Mouse (Mus musculus): ENCODE results near the gene Kdm3a. TPM values are rescaled to one million over a fixed set of nuclear protein-coding genes. Genes with fewer than 3 reads are reported as not detected.

The Kdm3a gene
- 48.5 and 51.7 TPM in 2 replicates for polyA plus RNA-seq (2016; fragmentation: Nextera tagmentation; extraction: Ambion mirVana)

GRCm38 (mm10) chr6:71632829-71633662 is at the start of gene Kdm3a:
Gene Kdm3a (minus strand): TSS chr6:71632990.
- WGBS: under 1% methylated on average over 63 of the region's 63 CpGs
- H3K9me3 ChIP-seq (replicated peaks): no peaks in the 10 kb centered on the region
- peak within 1 kb of the TSS; percentile 98 for H3K27ac ChIP-seq (ENCODE audit: poor library complexity, severe bottlenecking)
- H3K9ac ChIP-seq: peak within 1 kb of the TSS; percentile 93
- peaks cover 15% of the 10 kb centered on the region for H3K4me1 ChIP-seq (replicated peaks)
- H3K36me3 ChIP-seq: peaks cover 15% of the 10 kb centered on the region
- peak within 1 kb of the TSS; percentile 92 for H3K4me2 ChIP-seq
- H3K4me3 ChIP-seq: peak within 1 kb of the TSS; percentile 79
- peaks cover 5% of the 10 kb centered on the region; the same call in 1 of the 2 replicates for H3K27me3 ChIP-seq (replicated peaks)
- peak; percentile 97 for ATAC-seq (ENCODE audit: insufficient number of reproducible peaks, low FRiP score)

- no peak for ATAC-seq (ENCODE audit: insufficient number of reproducible peaks, low FRiP score)
- H3K27me3 ChIP-seq (replicated peaks): no peaks in the 10 kb centered on the region
- no peaks in the 10 kb centered on the region for H3K36me3 ChIP-seq
- H3K4me3 ChIP-seq: no peak overlapping the region
- H3K4me1 ChIP-seq (replicated peaks): no peaks in the 10 kb centered on the region
- no peak overlapping the region for H3K9ac ChIP-seq
- no peak overlapping the region for H3K27ac ChIP-seq (ENCODE audit: poor library complexity, severe bottlenecking)
- H3K4me2 ChIP-seq: no peak overlapping the region
- no peaks in the 10 kb centered on the region for H3K9me3 ChIP-seq (replicated peaks)
- 57% methylated on average over 7 of the region's 7 CpGs for WGBS
Observed at GRCm38 (mm10) chr6:71678891-71679290, 46.1 kb upstream of the Kdm3a start.

DNA sequence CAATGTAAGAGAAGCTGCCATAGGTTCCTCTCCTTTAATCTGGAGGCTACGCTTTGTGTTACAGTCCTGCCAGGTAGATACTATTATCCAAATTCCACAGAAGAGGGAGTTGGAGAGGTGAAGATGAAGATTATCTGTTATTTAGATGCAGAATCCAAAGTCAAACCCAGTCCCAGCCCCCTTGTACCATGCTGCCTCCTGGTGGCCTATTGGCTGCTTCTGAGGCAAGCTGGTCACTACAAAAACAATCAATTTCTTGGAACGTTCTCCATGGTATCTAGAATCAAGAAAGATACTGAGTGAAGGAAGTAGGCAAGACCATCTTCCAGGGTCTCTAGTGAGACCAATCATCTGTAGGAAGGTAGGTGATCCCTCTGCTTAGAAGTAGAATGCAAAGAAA is 40.4 kb upstream of the Kdm3a start:
- no peak for ATAC-seq (ENCODE audit: insufficient number of reproducible peaks, low FRiP score)
- WGBS: 63% methylated on average over 2 of the region's 2 CpGs
- no peaks in the 10 kb centered on the region for H3K36me3 ChIP-seq
- H3K4me1 ChIP-seq (replicated peaks): no peaks in the 10 kb centered on the region
- H3K4me3 ChIP-seq: no peak overlapping the region
- H3K9ac ChIP-seq: no peak overlapping the region
- H3K9me3 ChIP-seq (replicated peaks): no peaks in the 10 kb centered on the region
- no peak overlapping the region for H3K27ac ChIP-seq (ENCODE audit: poor library complexity, severe bottlenecking)
- H3K4me2 ChIP-seq: no peak overlapping the region
- no peaks in the 10 kb centered on the region for H3K27me3 ChIP-seq (replicated peaks)

GRCm38 (mm10) chr6:71664511-71664910 is 31.7 kb upstream of the Kdm3a start:
- Histone ChIP-seq H3K27me3 (replicated peaks) (no peaks in the 10 kb centered on the region), H3K4me2 (no peak overlapping the region), H3K27ac (ENCODE audit: poor library complexity, severe bottlenecking) (no peak overlapping the region), H3K9ac (no peak overlapping the region), H3K9me3 (replicated peaks) (no peaks in the 10 kb centered on the region), H3K4me1 (replicated peaks) (peaks cover 8% of the 10 kb centered on the region), H3K4me3 (no peak overlapping the region), H3K36me3 (no peaks in the 10 kb centered on the region)
- no peak for ATAC-seq (ENCODE audit: insufficient number of reproducible peaks, low FRiP score)
- WGBS: 72% methylated on average over 1 of the region's 1 CpGs

DNA sequence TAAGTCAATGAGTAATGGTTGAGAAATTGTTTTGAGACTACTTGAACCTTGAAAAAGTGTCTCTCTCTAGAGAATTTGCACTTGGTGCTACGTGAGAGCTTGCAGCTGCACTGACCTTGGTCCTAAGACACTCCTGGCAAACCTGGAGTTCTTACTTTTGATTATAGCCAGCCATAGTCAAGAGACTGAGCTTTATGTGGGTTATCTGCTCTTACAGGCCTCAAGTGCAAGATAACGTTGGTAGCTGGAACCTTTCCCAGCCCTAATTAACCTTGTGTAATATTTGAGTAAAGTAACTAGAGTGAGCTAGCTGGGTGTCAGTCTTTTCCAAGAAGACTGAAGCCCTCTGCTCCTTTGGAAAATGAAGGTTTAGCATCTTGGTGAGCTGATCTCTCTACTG is 25.5 kb upstream of the Kdm3a start:
- ATAC-seq (ENCODE audit: insufficient number of reproducible peaks, low FRiP score): no peak
- Histone ChIP-seq H3K9me3 (replicated peaks) (no peaks in the 10 kb centered on the region), H3K36me3 (no peaks in the 10 kb centered on the region), H3K4me3 (no peak overlapping the region), H3K9ac (no peak overlapping the region), H3K4me1 (replicated peaks) (peaks cover 30% of the 10 kb centered on the region), H3K27me3 (replicated peaks) (no peaks in the 10 kb centered on the region), H3K27ac (ENCODE audit: poor library complexity, severe bottlenecking) (peak overlapping the region; percentile 59), H3K4me2 (no peak overlapping the region)
- 9% methylated on average over 2 of the region's 2 CpGs for WGBS

DNA sequence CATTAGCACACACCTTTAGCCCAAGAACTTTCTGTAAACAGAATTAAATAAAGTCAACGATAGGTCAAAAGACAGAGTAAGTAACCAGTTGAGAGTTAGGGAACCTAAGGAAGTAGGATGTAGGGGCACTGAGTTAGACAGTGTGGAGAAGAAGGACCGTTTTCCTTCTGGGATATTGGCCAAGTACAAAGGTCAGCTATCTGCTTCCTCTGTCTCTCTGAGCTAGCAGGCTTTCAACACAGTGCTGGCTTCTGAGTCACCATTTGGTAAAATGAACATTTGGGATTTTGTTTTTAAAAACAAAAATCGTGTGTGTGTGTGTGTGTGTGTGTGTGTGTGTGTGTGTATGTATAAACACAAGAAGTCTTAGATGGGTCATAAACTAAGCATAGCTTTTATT is 23.0 kb upstream of the Kdm3a start:
- H3K27ac ChIP-seq (ENCODE audit: poor library complexity, severe bottlenecking): no peak overlapping the region
- WGBS: 46% methylated on average over 3 of the region's 3 CpGs
- H3K36me3 ChIP-seq: no peaks in the 10 kb centered on the region
- peaks cover 24% of the 10 kb centered on the region for H3K4me1 ChIP-seq (replicated peaks)
- no peak overlapping the region for H3K4me2 ChIP-seq
- no peaks in the 10 kb centered on the region for H3K9me3 ChIP-seq (replicated peaks)
- ATAC-seq (ENCODE audit: insufficient number of reproducible peaks, low FRiP score): no peak
- no peak overlapping the region for H3K9ac ChIP-seq
- H3K27me3 ChIP-seq (replicated peaks): no peaks in the 10 kb centered on the region
- no peak overlapping the region for H3K4me3 ChIP-seq

DNA sequence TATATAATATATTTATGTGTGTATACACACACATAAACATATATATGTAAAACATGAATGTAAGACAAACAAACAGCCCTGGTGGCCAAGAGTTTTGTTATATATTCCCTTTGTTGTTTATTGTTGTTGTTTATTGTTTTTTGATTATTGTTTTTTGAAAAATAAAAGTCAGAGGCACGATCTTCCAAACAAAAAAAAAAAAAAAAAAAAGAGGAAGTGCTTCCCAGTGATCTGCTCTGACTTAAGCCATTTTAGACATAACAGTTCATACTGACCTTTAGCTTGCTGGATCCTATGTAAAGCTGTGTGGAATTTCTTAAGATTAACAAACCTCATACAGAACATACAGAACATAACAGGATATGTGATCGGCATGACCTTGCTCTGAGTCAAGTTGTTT is 19.1 kb upstream of the Kdm3a start:
- Histone ChIP-seq H3K4me2 (no peak overlapping the region), H3K27ac (ENCODE audit: poor library complexity, severe bottlenecking) (no peak overlapping the region), H3K4me3 (no peak overlapping the region), H3K9ac (no peak overlapping the region), H3K9me3 (replicated peaks) (no peaks in the 10 kb centered on the region), H3K27me3 (replicated peaks) (no peaks in the 10 kb centered on the region), H3K36me3 (no peaks in the 10 kb centered on the region), H3K4me1 (replicated peaks) (peaks cover 6% of the 10 kb centered on the region)
- ATAC-seq (ENCODE audit: insufficient number of reproducible peaks, low FRiP score): no peak
- 81% methylated on average over 2 of the region's 2 CpGs for WGBS

DNA sequence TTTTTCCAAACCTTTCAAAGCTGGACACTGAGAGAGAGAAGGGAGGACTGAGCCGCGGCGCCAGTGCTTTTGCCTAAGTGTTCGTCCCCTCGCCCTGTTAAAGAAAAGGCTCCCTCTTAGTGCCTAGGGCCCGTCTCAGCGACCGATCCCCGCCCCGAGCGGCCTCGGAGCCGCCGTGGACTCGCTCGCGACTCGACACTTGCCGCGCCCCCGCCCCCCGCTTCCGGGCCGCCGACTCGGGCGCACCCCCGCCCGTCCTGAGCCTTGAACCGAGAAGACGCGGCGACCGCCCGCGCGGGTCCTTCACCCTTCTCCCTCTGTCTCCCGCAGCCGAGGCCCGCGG is 333 bp downstream of the Kdm3a start:
- under 1% methylated on average over 41 of the region's 41 CpGs for WGBS

DNA sequence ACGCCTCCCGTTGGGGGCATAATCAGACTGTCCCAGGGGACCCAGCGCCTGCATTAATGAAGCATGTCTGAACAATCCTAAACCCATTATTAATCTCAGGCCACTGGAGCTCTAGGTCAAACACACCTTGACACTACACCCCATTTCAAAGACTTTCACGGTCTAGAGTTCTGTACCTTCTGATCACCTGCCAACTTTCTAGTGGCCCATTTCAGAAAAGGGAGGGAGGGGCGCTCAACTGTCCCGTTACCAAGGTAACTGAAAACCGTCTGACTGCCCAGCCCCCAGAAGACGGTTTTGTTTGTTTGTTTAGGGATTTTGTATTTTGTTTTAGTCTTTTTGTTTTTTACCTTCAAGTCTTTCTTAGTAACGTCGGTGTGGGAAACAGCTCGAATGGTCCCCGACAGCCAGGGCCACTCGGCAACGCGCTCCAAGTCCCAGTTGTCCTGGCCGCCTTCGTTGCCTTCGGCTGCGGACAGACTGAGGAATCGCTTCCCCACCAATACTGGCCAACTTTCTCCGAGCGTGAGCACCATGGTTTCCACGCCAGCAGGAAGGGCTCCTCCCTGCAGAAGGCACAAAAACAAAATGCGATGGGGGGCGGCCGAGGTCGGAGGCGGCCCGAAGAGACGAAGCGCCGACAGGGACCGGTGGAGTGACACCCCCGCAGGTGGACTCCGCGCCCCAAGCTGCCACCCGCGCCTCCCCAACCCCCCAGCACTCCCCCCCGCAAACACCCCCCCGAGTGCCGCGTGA is 906 bp downstream of the Kdm3a start:
- peak overlapping the region; percentile 79 for H3K4me3 ChIP-seq
- H3K4me1 ChIP-seq (replicated peaks): peaks cover 15% of the 10 kb centered on the region
- peak overlapping the region; percentile 92 for H3K4me2 ChIP-seq
- H3K9me3 ChIP-seq (replicated peaks): no peaks in the 10 kb centered on the region
- 0 out of 2 replicates have a peak, but pooled peaks have one; percentile 1 for ATAC-seq (ENCODE audit: insufficient number of reproducible peaks, low FRiP score)
- H3K36me3 ChIP-seq: peaks cover 20% of the 10 kb centered on the region
- peak overlapping the region; percentile 95 for H3K27ac ChIP-seq (ENCODE audit: poor library complexity, severe bottlenecking)
- WGBS: 3% methylated on average over 39 of the region's 42 CpGs
- H3K27me3 ChIP-seq (replicated peaks): peaks cover 4% of the 10 kb centered on the region; the same call in 1 of the 2 replicates
- H3K9ac ChIP-seq: peak overlapping the region; percentile 93

More for the DNA sequence above, 333 bp downstream of the Kdm3a start:
- peak overlapping the region; percentile 95 for H3K27ac ChIP-seq (ENCODE audit: poor library complexity, severe bottlenecking)
- peak overlapping the region; percentile 79 for H3K4me3 ChIP-seq
- no peaks in the 10 kb centered on the region for H3K9me3 ChIP-seq (replicated peaks)
- peak overlapping the region; percentile 92 for H3K4me2 ChIP-seq
- H3K9ac ChIP-seq: peak overlapping the region; percentile 93
- peaks cover 15% of the 10 kb centered on the region for H3K4me1 ChIP-seq (replicated peaks)
- H3K36me3 ChIP-seq: peaks cover 16% of the 10 kb centered on the region
- peaks cover 5% of the 10 kb centered on the region; the same call in 1 of the 2 replicates for H3K27me3 ChIP-seq (replicated peaks)
- ATAC-seq (ENCODE audit: insufficient number of reproducible peaks, low FRiP score): no peak; the same call in 1 of the 2 replicates

- H3K9me3 ChIP-seq (replicated peaks): no peaks in the 10 kb centered on the region
- peaks cover 25% of the 10 kb centered on the region for H3K36me3 ChIP-seq
- no peak for ATAC-seq (ENCODE audit: insufficient number of reproducible peaks, low FRiP score)
- H3K4me3 ChIP-seq: peak overlapping the region; percentile 79
- peak overlapping the region; percentile 92 for H3K4me2 ChIP-seq
- peaks cover 15% of the 10 kb centered on the region for H3K4me1 ChIP-seq (replicated peaks)
- H3K27ac ChIP-seq (ENCODE audit: poor library complexity, severe bottlenecking): no peak overlapping the region
- no peaks in the 10 kb centered on the region for H3K27me3 ChIP-seq (replicated peaks)
- 2% methylated on average over 2 of the region's 2 CpGs for WGBS
- no peak overlapping the region for H3K9ac ChIP-seq
Observed at GRCm38 (mm10) chr6:71631196-71631595, 1.6 kb downstream of the Kdm3a start.

GRCm38 (mm10) chr6:71627325-71627724 is 5.5 kb downstream of the Kdm3a start:
- no peaks in the 10 kb centered on the region for H3K9me3 ChIP-seq (replicated peaks)
- no peak for ATAC-seq (ENCODE audit: insufficient number of reproducible peaks, low FRiP score)
- H3K36me3 ChIP-seq: peaks cover 52% of the 10 kb centered on the region
- no peaks in the 10 kb centered on the region for H3K27me3 ChIP-seq (replicated peaks)
- H3K27ac ChIP-seq (ENCODE audit: poor library complexity, severe bottlenecking): no peak overlapping the region
- H3K4me2 ChIP-seq: no peak overlapping the region
- peaks cover 15% of the 10 kb centered on the region for H3K4me1 ChIP-seq (replicated peaks)
- H3K9ac ChIP-seq: no peak overlapping the region
- H3K4me3 ChIP-seq: no peak overlapping the region

Data from heart, embryonic 12.5 days (tissue).